Mouse (Mus musculus) limb, embryonic 14.5 days (tissue): ENCODE results near the gene Stap2. TPM values are rescaled to one million over a fixed set of nuclear protein-coding genes. Genes with fewer than 3 reads are reported as not detected.

Source experiments
- ATAC-seq: fragments of 200-750 bp; cut with Nextera tagmentation; 2 replicates; pipeline ENCODE4 v1.8.0; 2017; ENCODE audit warnings: low read depth, moderate number of reproducible peaks, moderate TSS enrichment; ENCODE audit not compliant: low FRiP score
- DNase-seq: peaks from one replicate; pipeline ENCODE4 v3.0.0-alpha.2; 2015; ENCODE audit warnings: low spot score
- H3K27ac ChIP-seq: fragments of 300-500 bp; sonication (generic); replicated peaks from 2 replicates; pipeline ENCODE4 v1.5.1; 2014; ENCODE audit warnings: low read depth, mild to moderate bottlenecking, low read length, moderate library complexity, mixed read lengths
- H3K27me3 ChIP-seq: fragments of 300-500 bp; sonication (generic); 2 replicates; pipeline ENCODE4 v1.6.1; 2014; ENCODE audit warnings: low read length, mixed read lengths; ENCODE audit not compliant: control insufficient read depth, insufficient read depth
- H3K36me3 ChIP-seq: fragments of 300-500 bp; sonication (generic); 2 replicates; pipeline ENCODE4 v1.6.1; 2014; ENCODE audit warnings: mild to moderate bottlenecking, low read length, moderate library complexity, mixed read lengths; ENCODE audit not compliant: control insufficient read depth, insufficient read depth
- H3K4me1 ChIP-seq: fragments of 300-500 bp; sonication (generic); 2 replicates; pipeline ENCODE4 v1.6.1; 2014; ENCODE audit warnings: antibody characterized with exemption, low read length, mixed read lengths; ENCODE audit not compliant: control insufficient read depth, insufficient read depth
- H3K4me2 ChIP-seq: fragments of 300-500 bp; sonication (generic); replicated peaks from 2 replicates; pipeline ENCODE4 v1.6.1; 2014; ENCODE audit warnings: low read depth, mild to moderate bottlenecking, low read length, moderate library complexity; ENCODE audit not compliant: severe bottlenecking
- H3K4me3 ChIP-seq: fragments of 300-500 bp; sonication (generic); replicated peaks from 2 replicates; pipeline ENCODE4 v1.5.1; 2014; ENCODE audit warnings: low read length
- H3K9ac ChIP-seq: fragments of 300-500 bp; sonication (generic); 2 replicates; pipeline ENCODE4 v1.6.1; 2014; ENCODE audit warnings: mild to moderate bottlenecking, low read depth, low read length, moderate library complexity; ENCODE audit not compliant: severe bottlenecking
- H3K9me3 ChIP-seq: fragments of 300-500 bp; sonication (generic); 2 replicates; pipeline ENCODE4 v1.6.1; 2016; ENCODE audit warnings: low read length; ENCODE audit not compliant: control insufficient read depth
- POLR2A ChIP-seq: fragments of 200-500 bp; IDR thresholded peaks from 2 replicates; pipeline ENCODE4 v1.8.0; 2012; ENCODE audit warnings: inconsistent platforms, mild to moderate bottlenecking, moderate library complexity, borderline replicate concordance; ENCODE audit not compliant: insufficient read depth, insufficient read length; ENCODE audit errors: extremely low read depth
- WGBS: fragments of 180-500 bp; shearing (Covaris S2); extraction: QIAGEN DNeasy Blood & Tissue Kit; methylation state at CpG from one replicate; pipeline ENCODE4 v1.1.7; 2014; 5-methylcytosine and 5-hydroxymethylcytosine counted together
- polyA plus RNA-seq, 2 experiments: library from polyadenylated mRNA; depleted of rRNA in 1 of 2; stranded (reverse) in 1 of 2; unstranded in 1 of 2; fragments of >200 nt; fragmentation: Nextera tagmentation in 1 of 2; extraction: Ambion mirVana in 1 of 2; gene quantifications; 2 replicates each; pipeline versions ENCODE4 v1.2.1 to v1.2.3; 2012 to 2014

The Stap2 gene
- polyA plus RNA-seq, 2 experiments = 14.7 to 18.7 TPM

- Histone ChIP-seq H3K9me3 (no peaks in the 10 kb centered on the region), H3K4me1 (peaks cover 14% of the 10 kb centered on the region), H3K4me3 (no peak overlapping the region), H3K27ac (no peak overlapping the region), H3K4me2 (no peak overlapping the region), H3K36me3 (peaks cover 8% of the 10 kb centered on the region), H3K27me3 (no peaks in the 10 kb centered on the region), H3K9ac (no peak overlapping the region)
- no peak for TF ChIP-seq POLR2A
- ATAC-seq = no peak
- 45% methylated on average over 10 of the region's 10 CpGs for WGBS
- no peak for DNase-seq
Observed at GRCm38 (mm10) chr17:56006956-56007355, 1.6 kb upstream of the Stap2 start.

GRCm38 (mm10) chr17:56003000-56003399 is 2.4 kb downstream of the Stap2 start:
- Histone ChIP-seq H3K27ac (no peak overlapping the region), H3K36me3 (no peaks in the 10 kb centered on the region), H3K4me3 (no peak overlapping the region), H3K27me3 (peaks cover 11% of the 10 kb centered on the region; the same call in 1 of the 2 replicates), H3K4me2 (no peak overlapping the region), H3K9ac (no peak overlapping the region), H3K4me1 (0 out of 2 replicates have a peak, but pooled peaks cover 3% of the 10 kb centered on the region), H3K9me3 (no peaks in the 10 kb centered on the region)
- 77% methylated on average over 3 of the region's 3 CpGs for WGBS
- no peak for TF ChIP-seq POLR2A
- ATAC-seq = no peak
- DNase-seq = no peak

GRCm38 (mm10) chr17:55999794-56000499 is 5.4 kb downstream of the Stap2 start:
- no peak for TF ChIP-seq POLR2A
- H3K27me3 ChIP-seq = peaks cover 11% of the 10 kb centered on the region; the same call in 1 of the 2 replicates
- WGBS = 5% methylated on average over 30 of the region's 30 CpGs
- H3K4me1 ChIP-seq = no peaks in the 10 kb centered on the region
- no peak for DNase-seq
- peaks cover 3% of the 10 kb centered on the region; the same call in 1 of the 2 replicates for H3K36me3 ChIP-seq
- H3K4me2 ChIP-seq = peak overlapping the region; percentile 0; the same call in 1 of the 2 replicates
- H3K9me3 ChIP-seq = no peaks in the 10 kb centered on the region
- no peak overlapping the region for H3K9ac ChIP-seq
- no peak for ATAC-seq
- no peak overlapping the region for H3K27ac ChIP-seq
- H3K4me3 ChIP-seq = no peak overlapping the region; the same call in 1 of the 2 replicates

- ATAC-seq = no peak
- H3K27me3 ChIP-seq = peaks cover 11% of the 10 kb centered on the region; the same call in 1 of the 2 replicates
- no peaks in the 10 kb centered on the region for H3K9me3 ChIP-seq
- H3K4me2 ChIP-seq = no peak overlapping the region
- peaks cover 16% of the 10 kb centered on the region for H3K36me3 ChIP-seq
- no peak overlapping the region for H3K9ac ChIP-seq
- no peak overlapping the region for H3K4me3 ChIP-seq
- DNase-seq = no peak
- WGBS = 83% methylated on average over 15 of the region's 15 CpGs
- no peak overlapping the region for H3K27ac ChIP-seq
- TF ChIP-seq POLR2A = no peak
- no peaks in the 10 kb centered on the region for H3K4me1 ChIP-seq
Observed at GRCm38 (mm10) chr17:55996007-55996406, 9.4 kb downstream of the Stap2 start.

GRCm38 (mm10) chr17:55990278-55990898 is 15.0 kb downstream of the Stap2 start:
- Histone ChIP-seq H3K27me3 (no peaks in the 10 kb centered on the region), H3K9ac (no peak overlapping the region), H3K4me1 (peaks cover 5% of the 10 kb centered on the region; the same call in 1 of the 2 replicates), H3K4me2 (no peak overlapping the region), H3K4me3 (no peak overlapping the region), H3K27ac (no peak overlapping the region), H3K36me3 (peaks cover 17% of the 10 kb centered on the region; the same call in 1 of the 2 replicates), H3K9me3 (no peaks in the 10 kb centered on the region)
- DNase-seq (no peak), ATAC-seq (no peak)
- TF ChIP-seq POLR2A = no peak
- WGBS = 81% methylated on average over 8 of the region's 8 CpGs
